Comparison of ENCODE assay signal across 8 mouse cellular contexts in the genomic region with DNA sequence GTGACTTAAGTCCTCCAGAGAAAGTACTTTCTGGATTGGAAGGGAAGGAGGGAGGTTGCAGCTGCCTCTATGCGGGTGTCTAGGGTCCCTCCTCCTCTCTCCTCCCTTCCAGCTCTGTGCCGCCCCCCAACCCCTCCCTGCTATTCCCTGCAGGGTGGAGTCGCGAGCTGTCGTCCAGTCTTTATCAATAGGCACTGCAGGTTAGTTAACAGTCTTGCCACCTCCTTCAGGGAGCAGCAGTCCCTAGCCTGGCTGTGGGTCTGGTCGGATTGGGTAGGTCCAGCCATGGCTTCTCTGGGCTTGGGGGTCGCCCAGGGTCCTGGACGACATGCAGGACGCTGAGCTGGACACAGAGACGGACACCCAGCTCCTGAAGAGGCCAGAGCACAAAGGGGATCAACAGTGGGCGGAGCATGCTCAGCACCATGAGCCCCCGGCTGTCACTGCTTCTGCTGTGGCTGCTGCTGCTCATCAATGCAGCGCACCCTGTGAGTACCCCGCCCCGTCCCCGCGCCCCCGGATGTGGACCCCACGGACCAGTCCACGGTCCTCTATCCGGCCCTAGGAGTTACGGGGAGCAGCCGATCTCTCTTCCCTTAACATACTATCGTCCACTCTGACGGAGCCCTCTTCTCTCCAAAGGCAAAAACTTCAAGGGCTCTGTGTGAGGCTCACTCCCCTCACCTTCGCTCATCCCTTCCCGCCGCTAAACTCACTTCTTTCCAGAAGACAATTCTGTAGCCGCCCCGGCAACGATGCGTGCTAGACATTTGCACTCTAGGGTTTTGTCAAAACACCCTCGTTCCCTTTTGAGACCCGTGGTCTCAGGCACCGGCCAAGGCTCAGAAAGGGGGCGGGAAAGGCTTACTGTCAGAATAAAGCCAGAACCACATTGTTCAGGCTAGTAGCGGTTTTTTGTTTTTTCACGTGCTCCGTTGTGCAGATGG. TPM values are rescaled to one million over a fixed set of nuclear protein-coding genes. Genes with fewer than 3 reads are reported as not detected.
A peak's percentile ranks its signal among the peaks of the same experiment; 100 is the strongest.
DNase-seq lines count a peak whose midpoint lies in the region; ATAC-seq lines count a peak whose summit lies in the region.

A gene (plus strand): TSS at position 51 of the 947 bp plus-strand sequence.

- H3K9me3 ChIP-seq in heart, embryonic 10.5 days, result no peaks in the 10 kb centered on the region
- H3K9me3 ChIP-seq in forebrain, embryonic 16.5 days (ENCODE audit: control insufficient read depth, low read length), result no peaks in the 10 kb centered on the region

- no peak for DNase-seq in heart, embryonic 10.5 days (ENCODE audit: low spot score)
- DNase-seq in heart, adult 8-10 months (ENCODE audit: low spot score), result no peak
- peak; percentile 32 for DNase-seq in ES-CJ7 (ENCODE audit: low read depth, low spot score)
- DNase-seq in cerebellum, adult 11 months, result no peak
- DNase-seq in cerebellum, adult 18-20 months, result no peak
- no peak for DNase-seq in B cell, adult 2 months

- H3K27me3 ChIP-seq in heart, embryonic 10.5 days (ENCODE audit: insufficient read depth, poor library complexity, severe bottlenecking), result peaks cover 47% of the 10 kb centered on the region
- H3K27me3 ChIP-seq in forebrain, embryonic 16.5 days (replicated peaks; ENCODE audit: control insufficient read depth, insufficient read depth, low read length), result peaks cover 6% of the 10 kb centered on the region; the same call in 1 of the 2 replicates

- H3K4me3 ChIP-seq in heart, embryonic 10.5 days, result peak within 1 kb of the TSS; percentile 61
- peak within 1 kb of the TSS; percentile 48 for H3K4me3 ChIP-seq in forebrain, embryonic 16.5 days (replicated peaks; ENCODE audit: low read length)

- ATAC-seq in forebrain, embryonic 16.5 days, result peak; percentile 81
- ATAC-seq in megakaryocyte progenitor cell, adult 5-6 weeks (replicated peaks; ENCODE audit: poor library complexity), result peak; percentile 37; the same call in 1 of the 2 replicates

- H3K4me1 ChIP-seq in heart, embryonic 10.5 days, result peaks cover 11% of the 10 kb centered on the region; the same call in 1 of the 2 replicates
- H3K4me1 ChIP-seq in forebrain, embryonic 16.5 days (replicated peaks; ENCODE audit: control insufficient read depth, insufficient read depth, low read length), result peaks cover 18% of the 10 kb centered on the region

- 1% methylated on average over 38 of the region's 39 CpGs for WGBS in heart, embryonic 10.5 days
- under 1% methylated on average over 39 of the region's 39 CpGs for WGBS in forebrain, embryonic 16.5 days

- H3K36me3 ChIP-seq in heart, embryonic 10.5 days, result no peaks in the 10 kb centered on the region
- no peaks in the 10 kb centered on the region for H3K36me3 ChIP-seq in forebrain, embryonic 16.5 days (ENCODE audit: control insufficient read depth, insufficient read depth)

- peak within 1 kb of the TSS; percentile 76 for H3K4me2 ChIP-seq in forebrain, embryonic 16.5 days (ENCODE audit: low read length)

- H3K9ac ChIP-seq in forebrain, embryonic 16.5 days (replicated peaks; ENCODE audit: low read depth, low read length), result peak within 1 kb of the TSS; percentile 59

- H3K27ac ChIP-seq in heart, embryonic 10.5 days, result peak within 1 kb of the TSS; percentile 52; the same call in 1 of the 2 replicates
- no peak within 1 kb of the TSS for H3K27ac ChIP-seq in forebrain, embryonic 16.5 days (ENCODE audit: low read length)

RNA-seq across cellular contexts. Expression of the gene that starts here (rescaled TPM):
- not detected in 2 replicates for polyA plus RNA-seq in heart, embryonic 10.5 days (2016; fragmentation: Nextera tagmentation; extraction: Ambion mirVana)
- not detected for total RNA-seq in heart, adult 8-10 months (2022)
- polyA plus RNA-seq in forebrain, embryonic 16.5 days (2015; fragmentation: Nextera tagmentation; extraction: Ambion mirVana), result 0.51 and 0.52 TPM in 2 replicates
- not detected in 2 replicates for total RNA-seq in megakaryocyte progenitor cell, adult 5-6 weeks (2015)
- not detected in 2 replicates for total RNA-seq in megakaryocyte progenitor cell, adult 5-6 weeks (2017)

Comparison
In these comparisons a context has a peak if more than half of its experiments do, and no peak if none do; other contexts are left out.
1. Peak in ATAC-seq, H3K4me3 ChIP-seq, H3K9ac ChIP-seq and H3K4me2 ChIP-seq in forebrain, embryonic 16.5 days; RNA of the gene not detected or under 1 TPM.
2. Peak in ATAC-seq in megakaryocyte progenitor cell, adult 5-6 weeks; RNA of the gene not detected or under 1 TPM.